Mouse (Mus musculus) T-helper 2 cell (primary cell): ENCODE measurements around the gene Tubb2b.
"Not testable (repeated sequence)": the region's sequence is repeated elsewhere in the genome, so short reads cannot be mapped to it uniquely, and the experiment has no call there.

Source experiments
- in situ Hi-C: fragments of 300-600 bp; cut with MboI, MseI; formaldehyde crosslinking; loops from one replicate; pipeline ENCODE4 v1.15.1; 2025; ENCODE audit warnings: high pct_unique_total_duplicates

The Tubb2b gene

GRCm38 (mm10) chr13:34111019-34111418 lies 19.2 kb downstream of the Tubb2b start:
- in situ Hi-C loops = no loop called here

DNA sequence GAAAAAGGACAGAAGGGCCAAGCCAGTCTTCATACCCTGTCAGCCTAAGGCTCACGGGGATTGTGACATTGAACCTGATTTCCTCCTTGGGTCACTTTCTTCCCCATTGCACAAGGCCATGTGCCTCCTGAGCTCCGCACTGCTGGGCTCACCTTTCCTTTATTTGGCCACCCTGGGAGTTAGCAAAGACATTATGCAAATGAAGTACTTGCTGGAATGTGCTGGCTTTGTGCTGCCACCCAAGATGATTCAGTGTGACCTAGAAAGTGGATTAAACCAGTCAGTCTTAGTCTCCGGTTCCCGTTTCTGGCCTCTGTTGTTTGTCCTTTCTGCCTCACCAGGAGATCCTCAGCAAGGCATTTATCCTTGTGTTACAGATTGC lies 20.6 kb downstream of the Tubb2b start:
- in situ Hi-C loops = no loop called here

- in situ Hi-C loops = no loop called here
Measured at GRCm38 (mm10) chr13:34109035-34109676, 21.1 kb downstream of the Tubb2b start.

- in situ Hi-C loops = no loop called here
Measured at GRCm38 (mm10) chr13:34106999-34107398, 23.3 kb downstream of the Tubb2b start.

GRCm38 (mm10) chr13:34106256-34106655 lies 24.0 kb downstream of the Tubb2b start:
- in situ Hi-C loops = no loop called here

DNA sequence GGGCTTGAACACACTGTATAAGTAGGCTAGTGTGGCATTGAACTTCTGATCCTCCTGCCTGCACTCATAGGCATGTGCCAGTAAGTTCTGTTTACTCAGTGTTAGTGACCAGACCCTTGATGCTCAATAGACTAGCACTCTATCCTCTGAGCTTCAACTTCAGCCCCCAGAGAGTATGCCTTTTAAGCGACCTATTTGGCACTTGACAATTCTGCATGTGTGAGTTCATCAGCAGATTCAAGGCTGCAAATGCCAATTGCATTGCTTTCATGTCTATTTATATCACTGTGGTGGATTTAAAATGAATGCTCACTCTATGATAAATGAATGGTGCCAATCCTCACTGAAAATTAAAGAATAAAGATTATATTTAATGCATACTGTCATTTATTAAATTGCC lies 24.9 kb downstream of the Tubb2b start:
- in situ Hi-C loops = no loop called here

DNA sequence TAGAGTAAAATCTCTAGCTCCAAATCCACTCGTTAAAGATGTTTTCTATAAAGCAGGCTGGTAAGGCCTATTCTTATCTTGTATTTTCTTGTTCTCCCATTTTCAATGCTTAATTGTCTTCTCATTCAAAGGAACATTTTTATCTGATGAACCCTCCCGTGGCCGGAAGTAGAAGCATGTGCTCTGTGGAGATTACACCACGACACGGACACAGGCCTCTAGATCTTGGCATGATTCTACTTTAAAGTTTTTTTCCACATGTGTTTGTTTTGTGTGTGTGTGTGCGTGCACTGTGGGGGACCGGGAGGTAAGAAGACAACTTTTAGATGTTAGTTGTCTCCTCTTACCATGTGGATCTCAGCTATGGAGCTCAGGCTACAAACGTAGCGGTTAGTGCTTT lies 28.4 kb downstream of the Tubb2b start:
- in situ Hi-C loops = no loop called here

- in situ Hi-C loops = no loop called here
Measured at GRCm38 (mm10) chr13:34101247-34101646, 29.0 kb downstream of the Tubb2b start.

DNA sequence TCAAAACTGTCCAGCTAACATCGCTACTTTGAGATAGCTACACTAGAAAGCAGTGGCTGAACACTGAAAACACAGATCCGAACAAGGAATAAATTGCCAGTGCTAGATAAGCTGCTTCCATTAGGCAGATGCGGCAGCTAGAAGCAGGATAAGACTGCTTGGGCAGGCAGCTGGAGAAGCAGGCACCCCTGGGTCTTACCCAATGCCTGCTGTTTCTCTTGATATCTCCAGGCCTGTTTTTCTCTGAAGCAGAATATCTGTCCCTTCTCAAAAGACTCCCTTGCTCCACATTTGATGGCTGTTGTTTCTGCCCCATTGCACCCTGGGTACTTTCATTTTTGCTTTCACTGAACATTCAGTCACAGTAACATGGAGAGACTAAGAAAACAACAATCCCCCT lies 29.5 kb downstream of the Tubb2b start:
- in situ Hi-C loops = no loop called here

- in situ Hi-C loops = no loop called here
Measured at GRCm38 (mm10) chr13:34097086-34097485, 33.2 kb downstream of the Tubb2b start.

DNA sequence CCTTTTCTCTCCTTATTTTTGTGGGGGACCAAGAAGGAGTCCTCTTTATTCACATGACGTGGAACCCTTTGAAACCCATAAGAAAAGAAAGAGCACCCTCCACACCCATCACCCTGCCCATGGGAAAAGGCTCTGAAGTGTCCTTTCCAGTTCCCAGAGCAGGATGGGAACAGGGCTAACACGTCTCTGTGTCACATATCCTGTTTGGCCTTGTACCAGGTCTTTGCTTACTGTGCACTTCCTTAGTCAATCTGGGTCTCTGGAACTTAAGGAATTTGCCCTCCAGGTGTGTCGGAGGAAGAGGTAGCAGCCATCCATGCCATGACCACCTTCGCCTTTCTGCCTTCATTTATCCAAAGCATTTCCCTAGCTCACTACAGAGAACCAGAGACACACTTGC lies 33.8 kb downstream of the Tubb2b start:
- in situ Hi-C loops = no loop called here

DNA sequence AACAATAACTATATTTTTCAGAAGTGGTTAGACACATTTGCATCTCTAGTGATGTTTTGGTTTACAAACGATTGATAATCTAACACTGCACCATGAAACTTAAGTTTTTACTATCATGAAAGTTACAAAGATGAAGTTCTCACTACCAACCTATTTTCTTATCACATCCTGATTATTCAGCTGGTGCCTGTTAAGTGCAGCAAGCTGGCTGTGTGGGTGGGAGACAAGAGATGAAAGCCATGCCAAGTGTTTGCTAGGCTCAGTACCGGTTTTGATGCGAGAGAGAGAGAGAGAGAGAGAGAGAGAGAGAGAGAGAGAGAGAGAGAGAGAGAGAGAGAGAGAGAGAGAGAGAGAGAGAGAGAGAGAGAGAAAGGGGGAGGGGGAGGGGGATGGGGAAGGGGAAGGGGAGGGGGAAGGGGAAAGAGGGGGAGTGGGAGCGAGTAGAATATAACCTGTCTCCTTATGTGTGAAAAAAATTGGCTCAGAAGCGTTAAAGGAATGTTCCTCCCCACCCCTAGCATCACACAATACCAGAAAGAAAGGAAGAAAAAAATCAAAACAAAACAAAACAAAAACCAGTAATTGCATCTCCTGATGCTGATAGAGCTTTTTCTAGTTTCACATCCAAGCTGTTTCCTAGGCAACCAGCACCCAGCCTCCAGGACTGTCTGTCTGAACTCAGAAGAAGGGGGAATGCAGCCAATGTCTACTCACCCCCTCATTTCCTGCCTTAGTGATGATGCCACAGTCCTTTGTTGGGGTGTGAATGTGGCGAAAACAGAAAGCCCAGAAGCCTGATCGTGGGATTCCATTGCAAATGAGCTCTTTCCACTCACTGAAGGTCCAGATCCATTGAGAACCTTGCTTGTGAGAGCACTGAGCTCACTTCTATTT lies 34.5 kb downstream of the Tubb2b start:
- in situ Hi-C loops = no loop called here

DNA sequence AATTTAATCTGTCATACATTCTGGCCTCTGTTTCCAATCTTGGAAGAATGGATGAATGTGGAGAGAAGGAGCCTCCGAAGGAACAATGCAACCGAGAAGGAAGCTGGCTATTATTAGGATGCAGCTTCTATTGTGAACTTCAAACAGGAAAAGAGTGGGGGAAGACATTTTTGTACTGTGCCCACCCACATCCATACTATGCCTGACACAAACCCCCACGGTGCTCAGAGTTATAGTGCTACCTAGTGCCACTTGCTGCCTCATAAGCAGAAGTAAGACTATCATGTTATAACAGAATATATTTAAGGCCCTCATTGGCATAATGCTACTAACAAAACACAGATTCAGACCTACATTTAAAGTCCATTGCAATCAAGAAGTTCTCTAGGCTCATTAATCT lies 40.9 kb downstream of the Tubb2b start:
- in situ Hi-C loops = no loop called here

- in situ Hi-C loops = no loop called here
Measured at GRCm38 (mm10) chr13:34088871-34089288, 41.4 kb downstream of the Tubb2b start.

GRCm38 (mm10) chr13:34088201-34088649 lies 42.0 kb downstream of the Tubb2b start:
- in situ Hi-C loops = not testable (repeated sequence)

GRCm38 (mm10) chr13:34087052-34087812 lies 43.0 kb downstream of the Tubb2b start:
- in situ Hi-C loops = no loop called here

GRCm38 (mm10) chr13:34084026-34084750 lies 46.1 kb downstream of the Tubb2b start:
- in situ Hi-C loops = no loop called here

DNA sequence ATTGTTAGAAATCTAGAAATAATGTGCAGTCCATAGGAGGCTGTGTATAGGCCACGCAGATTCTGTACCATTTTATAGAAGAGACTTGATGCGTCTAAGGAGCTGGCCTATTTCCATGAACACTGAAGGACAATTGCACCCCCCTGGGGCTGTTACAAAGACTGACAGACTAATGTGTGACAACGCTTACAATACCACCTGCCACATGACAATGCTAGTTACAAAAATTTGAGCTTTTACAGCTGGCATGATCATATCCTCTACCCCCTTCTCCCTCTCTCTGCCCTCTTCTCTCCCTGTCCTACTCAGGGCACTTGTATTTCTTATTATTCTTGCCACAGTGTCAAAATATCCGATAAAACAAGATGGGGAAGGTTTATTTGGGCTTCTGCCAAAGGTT lies 48.3 kb downstream of the Tubb2b start:
- in situ Hi-C loops = no loop called here

DNA sequence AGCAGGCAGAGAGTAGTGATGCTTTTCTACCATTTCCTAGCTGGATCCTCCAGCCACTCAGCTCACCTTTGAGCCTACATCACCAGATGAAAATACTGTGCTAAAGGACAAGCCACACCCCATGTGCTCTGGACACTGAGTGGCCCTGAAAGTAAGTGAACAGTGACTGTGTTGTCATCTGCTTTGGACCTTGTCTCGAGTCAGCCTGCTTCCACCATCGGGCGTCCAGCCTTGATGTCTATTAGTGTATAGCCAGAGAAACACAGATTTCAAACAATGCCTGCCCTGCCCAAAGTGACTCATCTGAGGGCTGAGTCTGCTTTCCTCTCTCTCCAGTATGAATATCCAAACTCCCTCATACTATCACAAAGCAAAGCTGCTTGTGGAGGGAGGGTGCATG lies 50.5 kb downstream of the Tubb2b start:
- in situ Hi-C loops = loop anchor here (5.0 kb wide), 1 partner anchor 52 kb away; the partner anchor contains the start of gene Tubb2b

DNA sequence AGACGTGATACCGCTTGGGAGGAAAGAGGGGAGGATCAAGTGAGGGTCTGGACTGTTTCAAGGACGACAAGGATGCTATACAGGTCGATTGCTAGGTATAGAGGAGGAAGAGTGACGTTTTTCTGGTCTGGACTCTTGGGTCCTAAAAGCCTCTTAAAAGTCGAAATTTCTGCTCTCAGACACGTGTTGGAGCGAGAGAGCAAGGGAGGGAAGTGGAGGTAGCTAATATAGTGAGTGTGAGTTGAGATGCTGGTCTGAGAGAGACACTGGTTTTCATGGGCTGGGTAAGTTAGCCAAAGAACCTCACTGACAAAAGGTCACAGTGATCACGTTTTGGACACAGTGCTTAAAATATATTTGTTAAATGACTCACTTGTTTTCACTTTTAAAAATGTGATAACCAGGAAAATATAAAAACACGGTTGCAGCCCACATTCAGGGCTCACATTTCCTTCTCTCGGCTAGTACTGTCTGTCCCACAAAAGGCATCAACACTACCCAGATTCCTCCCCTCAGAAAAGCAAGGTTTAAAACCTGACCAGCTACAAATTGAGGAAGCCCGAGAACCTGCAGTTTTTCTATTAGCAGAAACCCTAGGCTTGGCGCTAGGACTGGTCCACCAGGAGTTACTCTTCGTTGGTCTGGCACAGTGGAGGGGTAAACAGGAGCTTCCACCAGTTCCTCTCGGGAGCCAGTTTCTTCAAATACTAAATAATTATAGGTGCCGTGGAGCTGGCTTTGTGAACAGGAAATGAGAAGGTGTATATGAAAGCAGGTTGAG lies 51.6 kb downstream of the Tubb2b start:
- in situ Hi-C loops = loop anchor here (5.0 kb wide), 1 partner anchor 54 kb away; the partner anchor contains the start of gene Tubb2b
